Comparison of ENCODE assay signal across 8 mouse cellular contexts in the genomic region with DNA sequence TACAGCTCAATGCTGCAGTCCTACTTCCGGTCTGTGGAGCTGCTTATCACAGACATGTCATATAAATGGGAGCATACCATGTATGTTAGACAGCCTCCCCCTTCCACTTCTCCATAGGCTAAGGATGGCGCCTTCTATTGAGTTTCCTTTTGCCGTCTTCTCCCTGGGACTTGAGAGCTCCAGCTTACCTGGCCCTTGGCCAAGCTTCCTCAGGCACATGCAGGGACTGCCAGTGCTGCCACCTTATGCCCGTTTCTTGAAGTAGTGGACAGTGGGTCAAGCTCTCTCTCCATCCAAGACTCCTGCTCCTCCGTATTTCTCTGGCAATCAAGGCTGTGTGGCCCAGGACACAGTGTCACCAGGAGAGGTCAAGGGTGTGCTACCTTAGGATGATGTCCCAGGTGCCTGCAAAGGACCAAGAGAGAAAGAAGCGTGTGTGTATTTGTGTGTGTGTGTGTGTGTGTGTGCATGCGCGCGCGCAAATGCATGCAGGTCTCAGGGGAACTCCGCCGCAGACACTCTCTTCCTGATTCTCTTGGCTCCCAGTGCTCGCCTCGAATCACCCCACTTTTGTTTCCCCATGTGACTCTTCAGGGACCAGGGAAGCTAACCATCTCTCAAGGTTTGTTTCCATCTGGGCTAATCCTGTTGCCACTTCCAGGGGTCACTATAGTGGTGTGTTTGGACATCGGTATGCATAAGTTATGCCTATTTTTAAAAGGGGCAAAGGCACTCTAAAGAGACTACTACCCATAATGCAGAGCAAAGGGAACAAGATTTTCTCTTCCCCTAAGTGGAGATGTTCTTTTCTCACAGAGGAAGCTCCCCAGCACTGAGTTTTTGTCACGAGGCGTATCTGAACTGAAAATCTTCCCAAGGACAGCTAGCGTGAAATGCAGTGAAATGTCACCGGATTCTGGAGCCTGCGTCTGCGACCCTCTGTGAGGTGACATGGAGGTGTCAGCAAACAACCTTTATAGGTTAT. TPM values are rescaled to one million over a fixed set of nuclear protein-coding genes. Genes with fewer than 3 reads are reported as not detected.
DNase-seq lines count a peak whose midpoint lies in the region; ATAC-seq and TF ChIP-seq lines count a peak whose summit lies in the region.

No protein-coding gene starts in this region.

- no peaks in the 10 kb centered on the region for H3K9me3 ChIP-seq in heart, embryonic 11.5 days (replicated peaks; ENCODE audit: control insufficient read depth, low read length)
- H3K9me3 ChIP-seq in heart, embryonic 14.5 days (ENCODE audit: control insufficient read depth, low read length) = no peaks in the 10 kb centered on the region

- WGBS in heart, embryonic 11.5 days (ENCODE audit: insufficient replicate concordance) = 78% methylated on average over 21 of the region's 21 CpGs
- WGBS in heart, embryonic 14.5 days = 74% methylated on average over 21 of the region's 21 CpGs
- WGBS in olfactory bulb, adult 2 months = 70% methylated on average over 21 of the region's 21 CpGs

- no peaks in the 10 kb centered on the region for H3K36me3 ChIP-seq in heart, embryonic 11.5 days (ENCODE audit: control insufficient read depth, insufficient read depth, low read length)
- H3K36me3 ChIP-seq in heart, embryonic 14.5 days (ENCODE audit: control insufficient read depth, insufficient read depth, low read length) = no peaks in the 10 kb centered on the region

- H3K27ac ChIP-seq in heart, embryonic 11.5 days (ENCODE audit: low read depth, low read length) = no peak overlapping the region
- H3K27ac ChIP-seq in heart, embryonic 14.5 days (replicated peaks in 1 of 2; ENCODE audit: control insufficient read depth in 1 of 2, insufficient read depth in 1 of 2, low read depth in 2 of 2, low read length in 2 of 2) = no peak overlapping the region
- no peak overlapping the region for H3K27ac ChIP-seq in olfactory bulb, adult 2 months (ENCODE audit: insufficient read depth, low read depth, low read length)

- H3K4me3 ChIP-seq in heart, embryonic 11.5 days (ENCODE audit: low read depth, low read length) = no peak overlapping the region
- no peak overlapping the region for H3K4me3 ChIP-seq in heart, embryonic 14.5 days (ENCODE audit: control insufficient read depth in 1 of 2, insufficient read depth in 1 of 2, low read depth in 1 of 2, low read length in 2 of 2)
- no peak overlapping the region for H3K4me3 ChIP-seq in olfactory bulb, adult 2 months (ENCODE audit: insufficient read depth, low read depth, low read length)

- no peak overlapping the region for H3K4me2 ChIP-seq in heart, embryonic 11.5 days
- no peak overlapping the region for H3K4me2 ChIP-seq in heart, embryonic 14.5 days (ENCODE audit: low read length)

- no peaks in the 10 kb centered on the region for H3K27me3 ChIP-seq in heart, embryonic 11.5 days (ENCODE audit: control insufficient read depth, insufficient read depth, low read length)
- H3K27me3 ChIP-seq in heart, embryonic 14.5 days (ENCODE audit: control insufficient read depth, insufficient read depth, low read length) = no peaks in the 10 kb centered on the region

- TF ChIP-seq POLR2A in olfactory bulb, adult 2 months (IDR thresholded peaks at IDR 0.05; ENCODE audit: insufficient read depth, low read depth, low read length) = no peak

- H3K4me1 ChIP-seq in heart, embryonic 11.5 days (ENCODE audit: control insufficient read depth, insufficient read depth, low read length) = no peaks in the 10 kb centered on the region
- peaks cover 0 to 2% of the 10 kb centered on the region in 2 experiments; a peak in 2 of 4 replicates for H3K4me1 ChIP-seq in heart, embryonic 14.5 days (ENCODE audit: control insufficient read depth in 2 of 2, insufficient read depth in 2 of 2, low read length in 2 of 2)
- no peaks in the 10 kb centered on the region for H3K4me1 ChIP-seq in olfactory bulb, adult 2 months (ENCODE audit: control insufficient read depth, insufficient read depth, low read length)

- ATAC-seq in heart, embryonic 11.5 days (replicated peaks; ENCODE audit: insufficient number of reproducible peaks, low FRiP score, low TSS enrichment) = no peak
- ATAC-seq in heart, embryonic 14.5 days (ENCODE audit: insufficient number of reproducible peaks, insufficient read depth, low FRiP score, low read depth) = 0 out of 2 replicates have a peak, but pooled peaks have one; percentile 26

- peak; percentile 37; the same call in 1 of the 2 replicates for TF ChIP-seq CTCF in olfactory bulb, adult 2 months (IDR thresholded peaks at IDR 0.05; ENCODE audit: insufficient read depth, low read depth, low read length)

- peak; percentile 98 for DNase-seq in heart, adult 11 months
- peak; percentile 81 for DNase-seq in NIH3T3 (ENCODE audit: low read depth)
- peak; percentile 90 to 93 for DNase-seq in cerebellum, postnatal 36 days
- peak; percentile 12 to 73 for DNase-seq in left cerebral cortex, adult 8-10 months (ENCODE audit: low spot score in 2 of 2)
- peak; percentile 61 to 75 for DNase-seq in urinary bladder, adult 18-20 months (ENCODE audit: low spot score in 2 of 2)

- no peak overlapping the region for H3K9ac ChIP-seq in heart, embryonic 11.5 days (ENCODE audit: low read depth, low read length)
- H3K9ac ChIP-seq in heart, embryonic 14.5 days (ENCODE audit: low read length) = no peak overlapping the region

RNA-seq across cellular contexts. Expression of a gene that starts 18.3 kb away (rescaled TPM):
- 26.7 and 34.2 TPM in 2 replicates for polyA plus RNA-seq in heart, embryonic 11.5 days (2014; fragmentation: Nextera tagmentation; extraction: Ambion mirVana)
- 28.1 and 28.2 TPM in 2 replicates for polyA plus RNA-seq in heart, embryonic 14.5 days (2014; fragmentation: Nextera tagmentation; extraction: Ambion mirVana)
- total RNA-seq in left cerebral cortex, adult 8-10 months (2022) = 10 to 100 TPM; 86.3 to 93.9 (median 90.7) TPM
- 655 TPM in 1 of 2 replicates, not detected in the other for polyA plus RNA-seq in olfactory bulb, adult 2 months (2012; ENCODE audit: insufficient read depth, insufficient read length, low replicate concordance, missing spikeins)

Comparison
In these comparisons a context has a peak if more than half of its experiments do, and no peak if none do; other contexts are left out.
1. DNase-seq: peak in every context shown above with its lines; median percentile 98 in heart, adult 11 months; 92 in cerebellum, postnatal 36 days; 81 in NIH3T3; 68 in urinary bladder, adult 18-20 months; 42 in left cerebral cortex, adult 8-10 months.